Mouse (Mus musculus): ENCODE measurements around the gene Cops2.

Gene Cops2

GRCm38 (mm10) chr2:125826201-125826600 lies 32.7 kb downstream of the Cops2 start:
- DNase-seq (ENCODE audit: low read depth, low spot score) = no peak

- no peak for DNase-seq (ENCODE audit: low read depth, low spot score)
Observed at GRCm38 (mm10) chr2:125820397-125820796, 38.5 kb downstream of the Cops2 start.

DNA sequence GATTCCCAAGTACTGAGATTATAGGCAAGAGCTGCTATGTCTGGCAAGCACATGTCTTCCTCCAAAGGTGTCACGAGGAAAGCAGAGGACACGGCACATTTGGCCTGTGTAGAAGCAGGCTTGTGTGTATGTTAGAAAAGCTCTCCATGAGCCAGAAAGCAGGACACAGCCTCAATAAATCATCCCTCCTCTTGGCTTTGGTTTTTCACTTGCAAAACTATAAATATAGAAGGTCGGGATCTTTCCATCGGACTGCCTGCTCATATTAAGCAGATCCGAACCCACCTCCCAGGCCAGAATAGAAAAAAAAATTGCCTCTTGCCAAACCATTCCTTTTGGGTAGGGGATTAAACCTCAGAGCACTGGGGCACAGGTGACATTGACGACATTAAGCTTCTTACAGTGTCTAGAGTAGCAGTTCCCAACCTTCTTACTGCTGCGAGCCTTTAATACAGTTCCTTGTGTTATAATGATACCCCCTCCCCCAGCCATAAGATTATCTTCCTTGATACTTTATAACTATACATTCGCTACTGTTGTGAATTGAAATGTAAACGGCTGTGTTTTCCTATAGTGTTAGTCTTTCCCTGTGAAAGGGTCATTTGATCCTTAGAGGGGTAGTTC lies 44.9 kb downstream of the Cops2 start:
- peak; percentile 61 for DNase-seq (ENCODE audit: low read depth, low spot score)

GRCm38 (mm10) chr2:125811332-125811731 lies 47.6 kb downstream of the Cops2 start:
- DNase-seq (ENCODE audit: low read depth, low spot score) = no peak

- no peak for DNase-seq (ENCODE audit: low read depth, low spot score)
Observed at GRCm38 (mm10) chr2:125809551-125809950, 49.4 kb downstream of the Cops2 start.

DNA sequence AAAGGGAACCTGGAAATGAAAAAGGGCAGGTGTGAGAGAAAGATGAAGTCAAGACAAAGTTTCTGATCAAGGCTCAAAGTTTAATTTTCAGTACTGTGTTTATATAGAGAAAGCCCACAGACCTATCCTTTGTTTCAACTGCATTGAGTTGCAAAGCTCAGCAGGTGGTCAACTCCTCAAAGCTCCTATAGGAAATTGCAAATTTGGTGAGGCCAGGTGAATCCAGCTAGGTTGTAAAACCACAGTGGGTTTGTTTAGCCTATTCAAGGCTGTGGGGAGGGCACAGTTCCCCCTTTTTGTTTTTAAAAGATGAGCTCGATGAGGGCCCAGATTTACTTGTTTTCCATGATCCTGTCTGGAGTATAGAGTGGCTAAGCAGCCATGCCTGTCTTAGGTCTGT lies 53.1 kb downstream of the Cops2 start:
- DNase-seq (ENCODE audit: low read depth, low spot score) = no peak

GRCm38 (mm10) chr2:125801947-125802346 lies 57.0 kb downstream of the Cops2 start:
- DNase-seq (ENCODE audit: low read depth, low spot score) = no peak

- DNase-seq (ENCODE audit: low read depth, low spot score) = no peak
Observed at GRCm38 (mm10) chr2:125801038-125801437, 57.9 kb downstream of the Cops2 start.

GRCm38 (mm10) chr2:125800428-125800827 lies 58.5 kb downstream of the Cops2 start:
- no peak for DNase-seq (ENCODE audit: low read depth, low spot score)

- DNase-seq (ENCODE audit: low read depth, low spot score) = no peak
Observed at GRCm38 (mm10) chr2:125797872-125798271, 61.1 kb downstream of the Cops2 start.

DNA sequence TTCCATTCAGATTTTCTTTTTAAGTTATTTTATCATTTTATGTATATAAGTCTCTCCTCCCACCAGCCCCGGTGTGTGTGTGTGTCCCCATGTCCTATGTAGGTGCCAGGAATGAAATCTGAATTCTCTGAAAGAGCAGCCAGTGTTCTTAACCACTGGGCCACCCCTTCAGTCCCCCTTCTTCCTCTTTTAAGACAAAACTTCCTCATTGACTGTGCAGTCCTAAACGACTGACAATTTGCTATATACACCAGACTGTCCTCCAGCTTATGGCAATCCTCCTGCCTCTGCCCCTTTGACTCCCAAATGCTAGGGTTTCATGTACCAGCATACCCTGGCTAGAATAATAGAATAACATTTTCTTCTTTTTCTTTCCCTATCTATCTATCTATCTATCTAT lies 63.8 kb downstream of the Cops2 start:
- no peak for DNase-seq (ENCODE audit: low read depth, low spot score)

DNA sequence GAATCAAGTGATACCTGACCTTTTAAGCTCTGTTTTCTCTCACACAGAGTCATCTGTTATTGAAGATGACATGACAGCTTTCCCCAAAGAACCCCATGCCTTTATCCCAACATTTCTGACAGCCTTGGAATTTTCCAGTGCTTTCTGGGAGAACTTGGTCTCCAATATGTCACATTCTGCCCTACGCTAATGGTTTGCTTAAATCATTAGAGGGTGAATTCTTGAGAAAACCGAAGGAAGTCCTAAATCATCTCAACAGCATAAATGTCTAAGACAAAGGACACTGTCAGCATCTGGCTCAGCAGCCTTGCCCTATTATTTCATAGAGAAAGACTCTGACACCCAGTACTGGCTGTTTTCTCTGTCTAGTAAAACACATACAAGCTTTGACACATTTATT lies 64.8 kb downstream of the Cops2 start:
- DNase-seq (ENCODE audit: low read depth, low spot score) = no peak

DNA sequence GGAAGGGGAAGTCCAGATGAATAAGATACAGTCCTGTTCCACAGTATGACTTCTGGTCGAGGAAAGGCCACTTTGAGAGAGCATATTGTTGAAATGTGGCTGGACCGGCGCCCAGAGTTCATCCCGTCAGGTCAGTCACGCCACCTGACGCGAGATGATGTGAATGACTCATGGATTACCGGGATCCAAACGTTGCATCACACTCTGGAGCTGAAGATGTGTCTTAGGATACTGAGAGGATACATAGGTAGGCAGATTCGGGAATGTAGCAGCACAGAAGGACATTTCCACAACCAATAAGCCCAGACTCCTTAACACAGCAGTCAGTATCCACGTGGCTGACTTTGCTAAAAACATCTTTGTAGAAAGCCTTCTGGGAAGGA lies 66.1 kb downstream of the Cops2 start:
- no peak for DNase-seq (ENCODE audit: low read depth, low spot score)

GRCm38 (mm10) chr2:125792144-125792878 lies 66.6 kb downstream of the Cops2 start:
- DNase-seq (ENCODE audit: low read depth, low spot score) = no peak

GRCm38 (mm10) chr2:125791485-125791885 lies 67.5 kb downstream of the Cops2 start:
- DNase-seq (ENCODE audit: low read depth, low spot score) = no peak

DNA sequence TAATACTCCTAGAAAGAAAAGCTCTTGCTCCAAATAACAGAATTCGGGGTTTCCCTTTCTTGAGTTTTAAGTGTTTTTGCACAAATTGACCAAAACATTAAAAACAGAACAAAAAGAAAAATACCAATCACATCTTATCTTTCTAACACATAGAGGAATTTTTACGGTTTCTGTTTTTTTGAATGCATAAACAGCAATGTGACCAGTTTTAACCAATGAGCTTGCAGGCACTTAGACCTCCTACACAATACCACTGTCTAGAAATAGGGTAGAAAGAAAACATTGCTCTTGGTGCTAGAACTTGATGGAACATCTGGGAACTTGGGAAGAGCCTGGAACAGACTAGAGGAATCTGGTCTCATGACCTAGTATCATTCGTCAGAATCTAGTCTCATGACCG lies 68.7 kb downstream of the Cops2 start:
- no peak for DNase-seq (ENCODE audit: low read depth, low spot score)

GRCm38 (mm10) chr2:125789265-125789664 lies 69.7 kb downstream of the Cops2 start:
- DNase-seq (ENCODE audit: low read depth, low spot score) = no peak

DNA sequence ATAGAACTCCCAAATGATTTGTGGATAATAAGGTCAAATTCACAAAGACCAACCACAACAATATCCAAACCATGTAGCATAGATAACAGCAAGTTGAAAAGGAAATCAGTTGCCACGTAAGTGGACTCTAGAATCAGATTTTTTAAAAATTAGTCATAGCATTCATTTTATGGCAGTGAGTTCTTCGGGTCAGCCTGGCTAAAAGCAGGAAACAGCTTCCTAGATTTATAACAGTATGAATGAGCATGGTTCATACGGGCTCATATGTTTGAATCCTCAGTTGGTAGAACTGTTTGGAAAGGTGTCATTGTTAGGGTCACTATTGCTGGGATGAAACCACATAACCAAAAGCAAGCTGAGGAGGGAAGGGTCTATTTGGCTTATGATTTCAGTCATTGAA lies 70.2 kb downstream of the Cops2 start:
- DNase-seq (ENCODE audit: low read depth, low spot score) = no peak

- no peak for DNase-seq (ENCODE audit: low read depth, low spot score)
Observed at GRCm38 (mm10) chr2:125788351-125788750, 70.6 kb downstream of the Cops2 start.

DNA sequence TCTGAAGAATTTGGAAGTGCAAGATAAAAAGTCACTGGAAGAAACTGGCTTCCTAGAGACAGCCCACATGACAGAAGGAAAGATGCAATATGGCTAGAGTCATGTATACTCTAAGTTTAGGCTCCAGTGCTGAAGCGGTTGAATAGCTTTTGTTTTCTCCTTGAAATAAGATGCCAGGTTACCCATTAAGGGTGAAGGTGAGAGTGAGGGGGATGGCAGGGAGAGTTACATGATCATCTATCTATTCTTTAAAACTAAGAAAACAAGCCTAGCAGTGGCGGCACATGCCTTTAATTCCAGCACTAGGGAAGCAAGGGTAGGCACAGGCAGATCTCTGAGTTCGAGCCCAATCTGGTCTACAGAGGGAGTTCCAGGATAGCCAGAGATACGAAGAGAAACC lies 73.9 kb downstream of the Cops2 start:
- DNase-seq (ENCODE audit: low read depth, low spot score) = no peak

DNA sequence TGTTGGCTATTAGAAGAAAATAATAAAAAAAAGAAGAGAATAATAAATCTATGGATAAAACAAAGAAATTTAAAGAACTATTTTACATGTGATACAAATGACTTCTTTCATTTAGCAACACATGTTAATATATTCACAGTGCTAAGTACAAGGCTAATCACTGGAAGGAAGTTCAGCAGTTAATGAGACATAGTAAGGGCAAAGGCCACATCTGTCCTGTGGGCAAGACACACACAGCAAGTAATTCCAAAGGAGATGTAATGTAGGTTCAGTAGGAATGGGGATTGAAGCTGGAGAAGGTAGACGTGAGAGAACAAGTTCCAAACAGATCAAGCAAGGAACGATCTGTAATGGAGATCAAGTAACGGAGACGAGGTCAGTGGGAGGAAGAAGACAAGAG lies 74.5 kb downstream of the Cops2 start:
- no peak for DNase-seq (ENCODE audit: low read depth, low spot score)

- DNase-seq (ENCODE audit: low read depth, low spot score) = no peak
Observed at GRCm38 (mm10) chr2:125783868-125784267, 75.1 kb downstream of the Cops2 start.

DNA sequence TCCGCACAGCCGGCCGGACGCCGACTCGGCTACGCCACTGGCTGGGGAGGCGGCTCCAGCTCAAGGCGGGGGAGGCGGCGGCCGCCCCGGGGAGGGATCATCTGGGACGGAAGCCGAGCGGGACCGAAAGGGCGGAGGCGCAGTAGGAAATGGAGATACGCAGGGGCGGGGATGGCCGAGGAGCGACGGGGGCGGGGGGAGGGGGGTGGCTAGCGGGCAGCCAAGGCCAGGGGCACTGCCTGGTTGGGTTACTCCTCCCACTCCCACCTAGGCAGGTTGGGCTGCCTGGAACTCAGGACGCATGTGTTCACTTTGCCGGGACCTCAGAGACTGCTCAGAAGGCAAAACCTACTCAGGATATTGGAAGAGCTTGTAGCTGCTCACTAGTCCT lies 76.2 kb downstream of the Cops2 start, which contains the start of gene Secisbp2l:
TSS of gene Secisbp2l (minus strand) at position 152 of the 391 bp plus-strand sequence.
- peak; percentile 87 for DNase-seq (ENCODE audit: low read depth, low spot score)

All from retina, adult 2 months (tissue).